ENCODE assay signal across 8 mouse cellular contexts in genomic region chr11:70652884-70653344, GRCm38 (mm10). TPM values are rescaled to one million over a fixed set of nuclear protein-coding genes. Genes with fewer than 3 reads are reported as not detected.
DNase-seq lines count a peak whose midpoint lies in the region; ATAC-seq and TF ChIP-seq lines count a peak whose summit lies in the region.

No protein-coding gene starts in this region.

- peak overlapping the region; percentile 93 for H3K4me3 ChIP-seq in kidney, embryonic 14.5 days (ENCODE audit: low read length)
- peak overlapping the region; percentile 100 for H3K4me3 ChIP-seq in embryonic facial prominence, embryonic 11.5 days (ENCODE audit: low read depth, low read length)
- peak overlapping the region; percentile 99 for H3K4me3 ChIP-seq in intestine, embryonic 16.5 days (ENCODE audit: low read length)
- H3K4me3 ChIP-seq in myocyte: peak overlapping the region; percentile 94

- peak overlapping the region; percentile 95 for H3K9ac ChIP-seq in kidney, embryonic 14.5 days (ENCODE audit: low read depth, low read length)
- H3K9ac ChIP-seq in embryonic facial prominence, embryonic 11.5 days (replicated peaks; ENCODE audit: low read length): peak overlapping the region; percentile 97
- peak overlapping the region; percentile 100 for H3K9ac ChIP-seq in intestine, embryonic 16.5 days (ENCODE audit: low read depth, low read length)

- H3K79me2 ChIP-seq in myocyte (ENCODE audit: control insufficient read depth, insufficient read depth): peaks cover 58% of the 10 kb centered on the region

- peak overlapping the region; percentile 71 for H3K4me2 ChIP-seq in kidney, embryonic 14.5 days (replicated peaks; ENCODE audit: low read depth, low read length)
- peak overlapping the region; percentile 95 for H3K4me2 ChIP-seq in embryonic facial prominence, embryonic 11.5 days (ENCODE audit: low read depth, low read length)
- peak overlapping the region; percentile 85 for H3K4me2 ChIP-seq in intestine, embryonic 16.5 days (ENCODE audit: low read depth, low read length)
- H3K4me2 ChIP-seq in myocyte (ENCODE audit: low read depth): peak overlapping the region; percentile 99

- peak overlapping the region; percentile 99 for H3K27ac ChIP-seq in kidney, embryonic 14.5 days (ENCODE audit: low read depth, low read length)
- H3K27ac ChIP-seq in embryonic facial prominence, embryonic 11.5 days (replicated peaks; ENCODE audit: low read depth, low read length): peak overlapping the region; percentile 97
- H3K27ac ChIP-seq in intestine, embryonic 16.5 days (ENCODE audit: low read length): peak overlapping the region; percentile 100

- H3ac ChIP-seq in myocyte (ENCODE audit: control insufficient read depth, insufficient read length): peak overlapping the region; percentile 88

- no peaks in the 10 kb centered on the region for H3K27me3 ChIP-seq in kidney, embryonic 14.5 days (ENCODE audit: control insufficient read depth, insufficient read depth, low read length)
- no peaks in the 10 kb centered on the region for H3K27me3 ChIP-seq in embryonic facial prominence, embryonic 11.5 days (ENCODE audit: control insufficient read depth, insufficient read depth, low read length)
- H3K27me3 ChIP-seq in intestine, embryonic 16.5 days (replicated peaks; ENCODE audit: control insufficient read depth, insufficient read depth, low read length): no peaks in the 10 kb centered on the region
- no peaks in the 10 kb centered on the region for H3K27me3 ChIP-seq in myocyte (ENCODE audit: control insufficient read depth, insufficient read depth, insufficient read length)

- WGBS in kidney, embryonic 14.5 days: 48% methylated on average over 6 of the region's 6 CpGs
- WGBS in embryonic facial prominence, embryonic 11.5 days: 49% methylated on average over 6 of the region's 6 CpGs
- WGBS in intestine, embryonic 16.5 days: 42% methylated on average over 6 of the region's 6 CpGs

- intact Hi-C loops in left cerebral cortex, postnatal 25 days (cut with DNase I): no loop called here

- no peak for ATAC-seq in kidney, embryonic 14.5 days (ENCODE audit: low FRiP score, low TSS enrichment)
- ATAC-seq in embryonic facial prominence, embryonic 11.5 days (replicated peaks; ENCODE audit: insufficient number of reproducible peaks, low FRiP score, low TSS enrichment, low read depth): no peak
- no peak for ATAC-seq in intestine, embryonic 16.5 days

- H3K4me1 ChIP-seq in kidney, embryonic 14.5 days (ENCODE audit: control insufficient read depth, insufficient read depth, low read length): peaks cover 55% of the 10 kb centered on the region
- H3K4me1 ChIP-seq in embryonic facial prominence, embryonic 11.5 days (ENCODE audit: control insufficient read depth, insufficient read depth, low read length): peaks cover 10% of the 10 kb centered on the region
- peaks cover 58% of the 10 kb centered on the region for H3K4me1 ChIP-seq in intestine, embryonic 16.5 days (ENCODE audit: control insufficient read depth, insufficient read depth, low read length)

- no peaks in the 10 kb centered on the region for H3K9me3 ChIP-seq in kidney, embryonic 14.5 days (ENCODE audit: control insufficient read depth, low read length)
- H3K9me3 ChIP-seq in embryonic facial prominence, embryonic 11.5 days (replicated peaks; ENCODE audit: control insufficient read depth, low read length): no peaks in the 10 kb centered on the region
- H3K9me3 ChIP-seq in intestine, embryonic 16.5 days (ENCODE audit: control insufficient read depth, low read length): no peaks in the 10 kb centered on the region

- H3K36me3 ChIP-seq in kidney, embryonic 14.5 days (ENCODE audit: control insufficient read depth, insufficient read depth, low read length): peaks cover 48% of the 10 kb centered on the region
- H3K36me3 ChIP-seq in embryonic facial prominence, embryonic 11.5 days (replicated peaks; ENCODE audit: control insufficient read depth, insufficient read depth, low read depth, low read length): peaks cover 17% of the 10 kb centered on the region
- H3K36me3 ChIP-seq in intestine, embryonic 16.5 days (ENCODE audit: control insufficient read depth, insufficient read depth, low read length): peaks cover 18% of the 10 kb centered on the region
- H3K36me3 ChIP-seq in myocyte (ENCODE audit: control insufficient read depth, insufficient read depth): peaks cover 36% of the 10 kb centered on the region

- DNase-seq in kidney, adult 11 months: no peak
- peak; percentile 25 for DNase-seq in embryonic facial prominence, embryonic 11.5 days (ENCODE audit: low spot score)
- DNase-seq in embryo, embryonic 10 days (ENCODE audit: low spot score): no peak
- no peak for DNase-seq in frontal cortex, postnatal 14 days (ENCODE audit: low spot score in 2 of 2)
- no peak for DNase-seq in left cerebral cortex, postnatal 25 days (ENCODE audit: low spot score in 2 of 2)

- no peak for TF ChIP-seq POLR2A in myocyte (IDR thresholded peaks at IDR 0.05; ENCODE audit: insufficient read length, low read depth)

TF ChIP-seq in myocyte, 11 proteins besides CTCF, POLR2A, EP300 and RAD21:
- no peak for TF ChIP-seq E2F4 (IDR thresholded peaks at IDR 0.05; ENCODE audit: insufficient read depth)
- TF ChIP-seq SRF (IDR thresholded peaks at IDR 0.05; ENCODE audit: control insufficient read depth, insufficient read length, low read depth): no peak
- peak; percentile 6 for TF ChIP-seq POLR2AphosphoS2 (IDR thresholded peaks at IDR 0.05; ENCODE audit: insufficient read length, low read depth)

RNA-seq across cellular contexts. Expression of gene Pfn1, which starts 1.5 kb away (rescaled TPM):
- polyA plus RNA-seq in kidney, embryonic 14.5 days (2014; fragmentation: Nextera tagmentation; extraction: Ambion mirVana): 1,900 and 2,186 TPM in 2 replicates
- polyA plus RNA-seq in embryonic facial prominence, embryonic 11.5 days (2014; fragmentation: Nextera tagmentation; extraction: Ambion mirVana): 1,669 and 1,679 TPM in 2 replicates
- 2,307 and 2,326 TPM in 2 replicates for polyA plus RNA-seq in intestine, embryonic 16.5 days (2015; fragmentation: Nextera tagmentation; extraction: Ambion mirVana)
- 2,636 TPM for polyA plus RNA-seq in myocyte (2012; fragmentation: generic; extraction: Trizol)
- total RNA-seq in left cerebral cortex, postnatal 25 days (2021): 100 to 1,000 TPM; 221 to 239 TPM

RNA-seq across cellular contexts. Expression of gene Eno3, which starts 4.1 kb away (rescaled TPM):
- polyA plus RNA-seq in kidney, embryonic 14.5 days (2014; fragmentation: Nextera tagmentation; extraction: Ambion mirVana): 22.4 and 26.8 TPM in 2 replicates
- 30.7 and 40.4 TPM in 2 replicates for polyA plus RNA-seq in embryonic facial prominence, embryonic 11.5 days (2014; fragmentation: Nextera tagmentation; extraction: Ambion mirVana)
- 12.8 and 13.5 TPM in 2 replicates for polyA plus RNA-seq in intestine, embryonic 16.5 days (2015; fragmentation: Nextera tagmentation; extraction: Ambion mirVana)
- polyA plus RNA-seq in myocyte (2012; fragmentation: generic; extraction: Trizol): 1,792 TPM
- total RNA-seq in left cerebral cortex, postnatal 25 days (2021): 1 to 10 TPM; 7.0 to 9.0 TPM

RNA-seq across cellular contexts. Expression of gene Slc25a11, which starts 5.6 kb away (rescaled TPM):
- polyA plus RNA-seq in kidney, embryonic 14.5 days (2014; fragmentation: Nextera tagmentation; extraction: Ambion mirVana): 153 and 171 TPM in 2 replicates
- polyA plus RNA-seq in embryonic facial prominence, embryonic 11.5 days (2014; fragmentation: Nextera tagmentation; extraction: Ambion mirVana): 144 and 150 TPM in 2 replicates
- polyA plus RNA-seq in intestine, embryonic 16.5 days (2015; fragmentation: Nextera tagmentation; extraction: Ambion mirVana): 215 and 216 TPM in 2 replicates
- 165 TPM for polyA plus RNA-seq in myocyte (2012; fragmentation: generic; extraction: Trizol)
- total RNA-seq in left cerebral cortex, postnatal 25 days (2021): 100 to 1,000 TPM; 110 to 117 TPM

RNA-seq across cellular contexts. Expression of gene Rnf167, which starts 5.9 kb away (rescaled TPM):
- polyA plus RNA-seq in kidney, embryonic 14.5 days (2014; fragmentation: Nextera tagmentation; extraction: Ambion mirVana): 83.0 and 109 TPM in 2 replicates
- polyA plus RNA-seq in embryonic facial prominence, embryonic 11.5 days (2014; fragmentation: Nextera tagmentation; extraction: Ambion mirVana): 81.9 and 92.8 TPM in 2 replicates
- 121 and 123 TPM in 2 replicates for polyA plus RNA-seq in intestine, embryonic 16.5 days (2015; fragmentation: Nextera tagmentation; extraction: Ambion mirVana)
- 16.7 TPM for polyA plus RNA-seq in myocyte (2012; fragmentation: generic; extraction: Trizol)
- 10 to 100 TPM; 78.6 to 81.4 TPM for total RNA-seq in left cerebral cortex, postnatal 25 days (2021)

RNA-seq across cellular contexts. Expression of gene Gp1ba, which starts 14.0 kb away (rescaled TPM):
- polyA plus RNA-seq in kidney, embryonic 14.5 days (2014; fragmentation: Nextera tagmentation; extraction: Ambion mirVana): 0.29 and 0.35 TPM in 2 replicates
- 0.93 and 1.3 TPM in 2 replicates for polyA plus RNA-seq in embryonic facial prominence, embryonic 11.5 days (2014; fragmentation: Nextera tagmentation; extraction: Ambion mirVana)
- polyA plus RNA-seq in intestine, embryonic 16.5 days (2015; fragmentation: Nextera tagmentation; extraction: Ambion mirVana): 0.05 and 0.06 TPM in 2 replicates
- 0.22 TPM for polyA plus RNA-seq in myocyte (2012; fragmentation: generic; extraction: Trizol)
- not detected for total RNA-seq in left cerebral cortex, postnatal 25 days (2021)

Comparison
In these comparisons a context has a peak if more than half of its experiments do, and no peak if none do; other contexts are left out.
1. RNA of gene Eno3, which starts 4.1 kb away (polyA plus RNA-seq): 1,792 TPM in myocyte (single experiment); 30.7 to 40.4 TPM in embryonic facial prominence, embryonic 11.5 days, 22.4 to 26.8 TPM in kidney, embryonic 14.5 days and 12.8 to 13.5 TPM in intestine, embryonic 16.5 days; every median in the first group is over 10 times any median in the second.
2. Peak in every context shown above with its lines, with median percentiles within 50 percentile points of each other: H3K27ac ChIP-seq, H3K4me2 ChIP-seq, H3K4me3 ChIP-seq and H3K9ac ChIP-seq.